Mouse (Mus musculus) monocyte, adult 5-6 weeks (primary cell): ENCODE results near the gene Otub1. TPM values are rescaled to one million over a fixed set of nuclear protein-coding genes. Genes with fewer than 3 reads are reported as not detected.

Experiments
- ATAC-seq: fragments of 153-309, 156-312 bp; replicated peaks from 2 replicates; pipeline ENCODE4 v1.8.0; 2017; ENCODE audit warnings: mild to moderate bottlenecking; ENCODE audit not compliant: low TSS enrichment, insufficient number of reproducible peaks, severe bottlenecking, poor library complexity, low FRiP score
- total RNA-seq: library from RNA; stranded (forward); fragments of 200-1000, 200-491, 200-594 nt; gene quantifications from 3 replicates; pipeline ENCODE4 v1.2.3, GENCODE M21; 2017

Otub1 gene
- total RNA-seq, 1 experiment from 2014 or later: 71.4 TPM

- ATAC-seq: no peak
These were observed 6.9 kb upstream of the Otub1 start for GRCm38 (mm10) chr19:7213010-7213409.

- no peak for ATAC-seq
These were observed 6.1 kb upstream of the Otub1 start for GRCm38 (mm10) chr19:7212216-7212615.

- no peak for ATAC-seq
These were observed 4.0 kb upstream of the Otub1 start for GRCm38 (mm10) chr19:7209907-7210646.

GRCm38 (mm10) chr19:7205326-7205725, 790 bp downstream of the Otub1 start:
- no peak for ATAC-seq

GRCm38 (mm10) chr19:7204898-7205297, 1.2 kb downstream of the Otub1 start:
- no peak for ATAC-seq

- ATAC-seq: no peak
These were observed 5.7 kb downstream of the Otub1 start for GRCm38 (mm10) chr19:7200427-7200826.

- no peak for ATAC-seq
These were observed 7.0 kb downstream of the Otub1 start for GRCm38 (mm10) chr19:7199089-7199488.

GRCm38 (mm10) chr19:7197445-7197844, 8.7 kb downstream of the Otub1 start:
- ATAC-seq: no peak

GRCm38 (mm10) chr19:7196741-7197270, 9.3 kb downstream of the Otub1 start:
- no peak for ATAC-seq

GRCm38 (mm10) chr19:7195900-7196728, 10.0 kb downstream of the Otub1 start:
- no peak for ATAC-seq

- ATAC-seq: no peak
These were observed 13.6 kb downstream of the Otub1 start for GRCm38 (mm10) chr19:7192561-7192967.

GRCm38 (mm10) chr19:7191639-7192038, 14.5 kb downstream of the Otub1 start:
- no peak for ATAC-seq

GRCm38 (mm10) chr19:7190986-7191385, 15.1 kb downstream of the Otub1 start:
- ATAC-seq: no peak

GRCm38 (mm10) chr19:7189026-7189425, 17.1 kb downstream of the Otub1 start:
- no peak for ATAC-seq

- no peak for ATAC-seq
These were observed 19.0 kb downstream of the Otub1 start for GRCm38 (mm10) chr19:7187157-7187556.

GRCm38 (mm10) chr19:7185715-7186291, 20.3 kb downstream of the Otub1 start:
- no peak for ATAC-seq

- no peak for ATAC-seq
These were observed 21.1 kb downstream of the Otub1 start for GRCm38 (mm10) chr19:7185059-7185458.

GRCm38 (mm10) chr19:7183419-7183818, 22.7 kb downstream of the Otub1 start:
- ATAC-seq: no peak

- no peak for ATAC-seq
These were observed 23.7 kb downstream of the Otub1 start for GRCm38 (mm10) chr19:7182273-7182949.
